Mouse (Mus musculus) forebrain, embryonic 12.5 days (tissue): Measurements from ENCODE around the gene Tmem212. TPM values are rescaled to one million over a fixed set of nuclear protein-coding genes. Genes with fewer than 3 reads are reported as not detected.

Source experiments
- ATAC-seq: fragments of 200-750 bp; cut with Nextera tagmentation; 2 replicates; pipeline ENCODE4 v1.8.0; 2017; ENCODE audit warnings: moderate TSS enrichment; ENCODE audit not compliant: low FRiP score
- H3K27ac ChIP-seq: fragments of 300-500 bp; sonication (generic); 2 replicates; pipeline ENCODE4 v1.5.1; 2016; ENCODE audit warnings: mild to moderate bottlenecking
- H3K27me3 ChIP-seq: fragments of 300-500 bp; sonication (generic); 2 replicates; pipeline ENCODE4 v1.6.1; 2016; ENCODE audit warnings: mild to moderate bottlenecking
- H3K36me3 ChIP-seq: fragments of 300-500 bp; sonication (generic); replicated peaks from 2 replicates; pipeline ENCODE4 v1.6.1; 2016; ENCODE audit warnings: mild to moderate bottlenecking
- H3K4me1 ChIP-seq: fragments of 300-500 bp; sonication (generic); 2 replicates; pipeline ENCODE4 v1.6.1; 2016
- H3K4me2 ChIP-seq: fragments of 300-500 bp; sonication (generic); 2 replicates; pipeline ENCODE4 v1.6.1; 2016; ENCODE audit warnings: mild to moderate bottlenecking, moderate library complexity
- H3K4me3 ChIP-seq: fragments of 300-500 bp; sonication (generic); replicated peaks from 2 replicates; pipeline ENCODE4 v1.5.1; 2016; ENCODE audit warnings: mild to moderate bottlenecking
- H3K9ac ChIP-seq: fragments of 300-500 bp; sonication (generic); 2 replicates; pipeline ENCODE4 v1.6.1; 2016; ENCODE audit warnings: mild to moderate bottlenecking
- H3K9me3 ChIP-seq: fragments of 300-500 bp; sonication (generic); 2 replicates; pipeline ENCODE4 v1.6.1; 2016
- WGBS: fragments of 180-500 bp; shearing (Covaris S2); methylation state at CpG from one replicate; pipeline ENCODE4 v1.1.7; 2016; 5-methylcytosine and 5-hydroxymethylcytosine counted together
- polyA plus RNA-seq: library from polyadenylated mRNA; unstranded; fragments of >200 nt; fragmentation: Nextera tagmentation; extraction: Ambion mirVana; gene quantifications from 2 replicates; pipeline ENCODE4 v1.2.1, GENCODE M21; 2016

Tmem212 gene
- polyA plus RNA-seq, 1 experiment from 2014 or later = not detected

GRCm38 (mm10) chr3:27827236-27827635, 68.9 kb downstream of the Tmem212 start:
- Histone ChIP-seq H3K27ac (no peak overlapping the region), H3K4me1 (no peaks in the 10 kb centered on the region), H3K9ac (no peak overlapping the region), H3K36me3 (no peaks in the 10 kb centered on the region), H3K27me3 (no peaks in the 10 kb centered on the region), H3K4me2 (no peak overlapping the region), H3K4me3 (no peak overlapping the region), H3K9me3 (no peaks in the 10 kb centered on the region)
- 86% methylated on average over 3 of the region's 3 CpGs for WGBS
- ATAC-seq = no peak

DNA sequence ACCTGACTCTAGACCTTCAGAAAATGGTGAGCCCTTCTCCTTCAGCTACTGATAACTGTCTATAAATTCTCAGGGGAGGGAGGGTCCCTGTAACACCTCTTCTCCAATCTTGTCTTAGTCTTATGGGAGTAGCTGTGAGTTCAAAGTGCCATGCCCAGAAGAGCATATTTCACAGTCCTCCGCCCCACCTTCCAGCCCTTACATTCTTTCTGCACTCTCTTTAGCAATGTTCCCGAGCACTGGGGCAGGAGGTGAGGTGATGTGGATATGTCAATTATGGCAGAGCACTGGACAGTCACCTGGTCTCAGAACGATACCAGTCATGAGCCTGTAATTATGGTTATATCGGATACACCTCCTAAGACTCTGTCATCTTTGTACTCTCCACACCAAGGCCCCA, 70.2 kb downstream of the Tmem212 start:
- Histone ChIP-seq H3K9me3 (no peaks in the 10 kb centered on the region), H3K4me2 (no peak overlapping the region), H3K27me3 (no peaks in the 10 kb centered on the region), H3K9ac (no peak overlapping the region), H3K4me1 (no peaks in the 10 kb centered on the region), H3K36me3 (no peaks in the 10 kb centered on the region), H3K27ac (no peak overlapping the region), H3K4me3 (no peak overlapping the region)
- 89% methylated on average over 4 of the region's 4 CpGs for WGBS
- ATAC-seq = no peak

Other genes with a start within 250 kb of the Tmem212 start
- gene Fndc3b, start 185.1 kb downstream of the Tmem212 start, polyA plus RNA-seq = 10.6 and 13.2 TPM in 2 replicates
- 4.1 TPM in 2 replicates for gene Pld1, start 42.3 kb upstream of the Tmem212 start, polyA plus RNA-seq